Mouse (Mus musculus) neural tube, embryonic 13.5 days (tissue): ENCODE data around the gene Gm648. TPM values are rescaled to one million over a fixed set of nuclear protein-coding genes. Genes with fewer than 3 reads are reported as not detected.

Source experiments
- microRNA-seq: library from miRNA; unstranded; fragments of <30 nt; microRNA quantifications from one replicate; pipeline ENCODE4, GENCODE M21; 2016
- polyA plus RNA-seq: library from polyadenylated mRNA; unstranded; fragments of >200 nt; fragmentation: Nextera tagmentation; extraction: Ambion mirVana; gene quantifications from 2 replicates; pipeline ENCODE4 v1.2.1, GENCODE M21; 2015

Gene Gm648
- polyA plus RNA-seq, 1 experiment from 2014 or later = not detected

Small RNA genes within 50 kb of the gene (microRNA-seq; reads per million reads assigned to microRNA genes)
- not detected for gene Mir5116

Other genes starting within 250 kb of the Gm648 start
- 4.7 and 6.8 TPM in 2 replicates for gene Zfp449, start 203.2 kb downstream of the Gm648 start, polyA plus RNA-seq
- gene Smim10l2a, start 175.0 kb downstream of the Gm648 start, polyA plus RNA-seq = 19.2 and 20.1 TPM in 2 replicates
- 1.8 TPM in 1 of 2 replicates, not detected in the other for gene Gm2174, start 101.6 kb downstream of the Gm648 start, polyA plus RNA-seq
- gene Ints6l, start 94.7 kb downstream of the Gm648 start, polyA plus RNA-seq = 19.3 and 19.6 TPM in 2 replicates
- gene Gm10477, start 24.9 kb downstream of the Gm648 start, polyA plus RNA-seq = not detected in 2 replicates
- 56.5 and 59.4 TPM in 2 replicates for gene Mmgt1, start 48.5 kb upstream of the Gm648 start, polyA plus RNA-seq
- 41.3 and 49.0 TPM in 2 replicates for gene Slc9a6, start 60.2 kb upstream of the Gm648 start, polyA plus RNA-seq
- 131 and 139 TPM in 2 replicates for gene Fhl1, start 182.2 kb upstream of the Gm648 start, polyA plus RNA-seq